Mouse (Mus musculus): Measurements from ENCODE around the gene Arid3a. TPM values are rescaled to one million over a fixed set of nuclear protein-coding genes. Genes with fewer than 3 reads are reported as not detected.

The Arid3a gene
- polyA plus RNA-seq, 1 experiment, result 4.1 TPM

- DNase-seq (ENCODE audit: extremely low spot score in 1 of 2, low spot score in 1 of 2), result peak; percentile 94
Measured at GRCm38 (mm10) chr10:79908167-79909091, 18.4 kb upstream of the Arid3a start, which contains the start of gene Med16. Med16 (minus strand) TSS chr10:79908923.

DNA sequence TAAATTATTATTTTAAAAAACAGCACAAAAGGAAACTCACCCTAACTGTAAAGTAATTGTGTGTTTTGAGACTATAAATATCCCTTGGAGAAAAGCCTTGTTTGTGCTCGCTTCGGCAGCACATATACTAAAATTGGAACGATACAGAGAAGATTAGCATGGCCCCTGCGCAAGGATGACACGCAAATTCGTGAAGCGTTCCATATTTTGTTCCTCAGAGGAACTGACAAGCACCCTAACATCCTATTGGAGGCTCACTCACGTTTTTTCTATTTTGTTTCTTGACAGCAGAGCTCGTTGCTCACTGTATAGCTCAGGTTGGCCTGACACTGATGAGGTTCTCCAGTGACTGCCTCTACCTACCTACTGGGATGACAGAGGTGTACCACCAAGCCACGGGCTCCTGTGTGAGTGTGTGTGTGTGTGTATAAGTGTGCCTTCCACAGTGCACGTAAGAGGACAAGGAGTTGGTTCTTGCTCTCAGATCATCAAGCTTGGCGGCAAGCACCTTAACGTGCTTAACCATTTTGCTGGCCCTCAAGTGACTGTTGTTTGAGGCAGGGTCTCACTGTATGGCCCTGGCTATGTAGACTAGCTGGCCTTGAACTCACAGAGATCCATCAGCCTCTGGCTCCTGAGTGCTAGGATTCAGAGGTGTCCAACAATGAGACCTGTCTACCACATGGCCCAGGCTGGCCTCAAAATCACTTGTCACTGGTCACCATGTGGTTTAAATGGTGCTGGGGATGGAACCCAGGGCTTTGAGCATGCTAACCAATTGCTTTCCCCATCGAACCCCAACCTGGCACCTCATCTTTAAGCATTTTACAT, 17.5 kb upstream of the Arid3a start:
- peak; percentile 50 to 79 for DNase-seq (ENCODE audit: extremely low spot score in 1 of 2, low spot score in 1 of 2)

GRCm38 (mm10) chr10:79910556-79910955, 16.3 kb upstream of the Arid3a start, which contains the start of gene Gm26602:
Gm26602 (plus strand) TSS chr10:79910856.
- no peak for DNase-seq (ENCODE audit: extremely low spot score in 1 of 2, low spot score in 1 of 2)

- DNase-seq (ENCODE audit: extremely low spot score in 1 of 2, low spot score in 1 of 2), result no peak
Measured at GRCm38 (mm10) chr10:79912412-79912811, 14.4 kb upstream of the Arid3a start.

DNA sequence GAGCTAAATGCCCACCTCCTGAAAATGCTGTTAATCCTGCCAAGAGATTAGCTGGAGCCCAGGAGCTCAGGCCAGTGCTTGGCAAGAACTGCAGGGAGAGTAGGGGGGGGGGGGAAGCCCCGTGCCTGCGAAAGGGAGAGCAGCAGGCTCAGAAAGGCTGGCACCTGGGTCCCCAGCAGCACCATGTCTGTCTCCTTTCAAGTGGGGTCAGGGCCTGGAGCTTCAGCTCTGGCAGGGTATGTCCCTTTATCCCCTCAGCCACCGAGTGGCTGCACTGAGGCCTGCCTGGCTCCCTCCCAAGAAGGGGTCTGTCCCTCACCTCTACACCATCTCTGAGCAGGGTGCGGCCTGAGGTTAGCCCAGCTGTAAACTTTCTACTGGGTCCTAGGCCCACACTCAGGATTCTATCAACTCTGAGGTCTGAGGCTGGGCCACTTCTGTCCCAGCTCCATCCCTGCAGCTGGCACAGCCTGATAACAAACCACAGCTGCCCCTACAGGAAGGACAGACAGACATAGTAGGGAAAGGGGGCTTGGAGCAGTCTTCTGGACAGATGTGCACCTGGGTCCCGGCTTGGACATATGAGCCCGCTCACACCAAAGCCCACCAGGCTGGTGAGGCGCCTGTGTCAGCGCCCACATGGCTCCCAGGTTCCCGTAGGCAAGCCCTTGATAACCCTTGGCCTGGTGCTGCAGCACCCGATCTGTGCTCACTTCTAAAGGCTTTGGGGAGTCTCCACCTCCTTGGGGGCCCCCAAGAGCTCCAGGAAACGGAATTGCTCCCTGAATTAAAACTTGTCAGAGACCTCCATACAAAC, 12.5 kb upstream of the Arid3a start:
- DNase-seq (ENCODE audit: extremely low spot score in 1 of 2, low spot score in 1 of 2), result no peak

- no peak for DNase-seq (ENCODE audit: extremely low spot score in 1 of 2, low spot score in 1 of 2)
Measured at GRCm38 (mm10) chr10:79914948-79915596, 11.8 kb upstream of the Arid3a start.

GRCm38 (mm10) chr10:79916081-79916480, 10.8 kb upstream of the Arid3a start:
- no peak for DNase-seq (ENCODE audit: extremely low spot score in 1 of 2, low spot score in 1 of 2)

- DNase-seq (ENCODE audit: extremely low spot score in 1 of 2, low spot score in 1 of 2), result peak; percentile 55 to 87
Measured at GRCm38 (mm10) chr10:79916808-79917531, 9.9 kb upstream of the Arid3a start, which contains the start of gene Kiss1r. Kiss1r (plus strand) TSS chr10:79916971.

DNA sequence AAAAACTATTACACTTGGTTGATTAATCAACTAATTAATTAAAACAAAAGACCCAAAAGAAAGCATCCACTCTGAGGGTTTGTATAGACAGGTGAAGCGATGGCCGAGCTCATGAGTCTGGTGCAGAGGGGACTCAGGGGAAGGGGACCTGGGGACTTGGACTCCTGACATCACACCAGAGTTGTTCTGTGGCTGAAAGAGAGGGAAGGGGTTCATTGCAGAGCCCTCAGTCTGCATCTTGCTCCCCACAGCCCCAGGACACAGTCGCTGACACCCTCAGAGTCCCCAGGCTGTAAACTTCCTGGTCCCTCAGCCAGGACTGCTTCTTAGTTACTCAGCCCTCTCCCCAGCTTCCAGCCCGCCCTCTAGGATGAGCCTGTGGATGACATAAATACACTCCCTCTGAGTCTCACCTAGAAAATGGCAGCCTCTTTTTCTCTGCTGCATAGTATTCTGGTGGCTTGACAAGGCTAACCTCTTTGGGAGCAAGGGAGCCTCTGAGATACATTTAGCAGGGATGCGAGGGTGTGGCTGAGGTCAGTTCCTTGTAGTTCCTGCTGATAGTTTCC, 9.2 kb upstream of the Arid3a start:
- DNase-seq (ENCODE audit: extremely low spot score in 1 of 2, low spot score in 1 of 2), result no peak

DNA sequence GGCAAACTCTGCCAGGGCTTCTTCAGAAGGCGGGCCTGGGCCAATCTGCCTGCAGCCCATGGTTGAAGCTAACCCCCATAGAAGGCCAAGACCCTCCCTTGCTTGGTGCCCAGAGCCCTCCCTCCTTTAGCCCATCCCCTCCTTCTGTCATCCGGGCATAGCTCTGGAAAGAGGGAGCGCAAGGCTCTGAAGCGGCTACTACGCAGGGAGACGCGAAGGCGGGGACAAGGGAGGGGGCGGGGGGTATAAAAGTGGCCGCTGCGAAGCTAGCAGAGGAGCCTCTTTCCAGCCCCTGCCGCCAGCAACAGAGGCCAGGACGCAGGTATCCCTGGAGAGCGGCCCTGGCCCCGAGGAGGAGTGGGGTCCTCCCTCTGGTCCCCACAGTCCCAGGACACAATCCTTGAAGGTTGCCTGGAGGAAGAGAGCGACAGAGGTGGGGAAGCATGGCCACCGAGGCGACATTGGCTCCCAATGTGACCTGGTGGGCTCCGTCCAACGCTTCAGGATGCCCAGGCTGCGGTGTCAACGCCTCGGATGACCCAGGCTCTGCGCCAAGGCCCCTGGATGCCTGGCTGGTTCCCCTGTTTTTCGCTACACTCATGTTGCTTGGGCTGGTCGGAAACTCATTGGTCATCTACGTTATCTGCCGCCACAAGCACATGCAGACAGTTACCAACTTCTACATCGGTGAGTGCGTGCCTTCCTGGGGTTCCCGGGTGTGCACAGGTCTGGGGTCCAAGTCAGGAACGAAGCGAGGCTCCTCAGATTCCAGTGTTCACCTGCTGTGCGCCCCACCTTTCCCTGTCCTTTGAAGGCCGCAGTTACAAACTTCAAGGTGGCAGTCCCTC, 8.4 kb upstream of the Arid3a start:
- DNase-seq (ENCODE audit: extremely low spot score in 1 of 2, low spot score in 1 of 2), result no peak

DNA sequence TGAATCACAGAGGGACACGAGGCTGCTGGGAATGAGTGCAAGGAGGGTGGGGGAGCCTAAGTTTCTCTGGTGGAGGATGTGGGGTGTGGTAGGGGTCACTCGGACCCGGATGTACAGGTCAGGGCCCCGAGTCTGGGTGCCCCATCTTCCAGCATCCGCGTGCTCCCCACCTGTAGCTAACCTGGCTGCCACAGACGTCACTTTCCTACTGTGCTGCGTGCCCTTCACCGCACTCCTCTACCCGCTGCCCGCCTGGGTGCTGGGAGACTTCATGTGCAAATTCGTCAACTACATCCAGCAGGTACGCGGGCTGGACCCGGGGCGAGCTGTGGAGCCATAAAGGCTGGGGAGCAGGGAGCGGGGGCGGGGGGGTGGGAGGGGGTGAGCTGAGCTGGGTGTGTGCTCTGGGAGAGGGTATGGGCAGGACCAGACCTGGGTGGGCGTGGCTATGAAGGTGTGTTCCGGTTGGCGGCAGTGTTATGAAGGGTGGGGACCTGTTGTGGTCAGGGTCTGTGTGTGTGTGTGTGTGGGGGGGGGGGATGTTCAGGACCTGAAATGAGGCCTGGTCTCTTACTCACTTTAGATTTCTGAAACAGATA, 7.5 kb upstream of the Arid3a start:
- no peak for DNase-seq (ENCODE audit: extremely low spot score in 1 of 2, low spot score in 1 of 2)

- no peak for DNase-seq (ENCODE audit: extremely low spot score in 1 of 2, low spot score in 1 of 2)
Measured at GRCm38 (mm10) chr10:79920056-79920890, 6.6 kb upstream of the Arid3a start.

DNA sequence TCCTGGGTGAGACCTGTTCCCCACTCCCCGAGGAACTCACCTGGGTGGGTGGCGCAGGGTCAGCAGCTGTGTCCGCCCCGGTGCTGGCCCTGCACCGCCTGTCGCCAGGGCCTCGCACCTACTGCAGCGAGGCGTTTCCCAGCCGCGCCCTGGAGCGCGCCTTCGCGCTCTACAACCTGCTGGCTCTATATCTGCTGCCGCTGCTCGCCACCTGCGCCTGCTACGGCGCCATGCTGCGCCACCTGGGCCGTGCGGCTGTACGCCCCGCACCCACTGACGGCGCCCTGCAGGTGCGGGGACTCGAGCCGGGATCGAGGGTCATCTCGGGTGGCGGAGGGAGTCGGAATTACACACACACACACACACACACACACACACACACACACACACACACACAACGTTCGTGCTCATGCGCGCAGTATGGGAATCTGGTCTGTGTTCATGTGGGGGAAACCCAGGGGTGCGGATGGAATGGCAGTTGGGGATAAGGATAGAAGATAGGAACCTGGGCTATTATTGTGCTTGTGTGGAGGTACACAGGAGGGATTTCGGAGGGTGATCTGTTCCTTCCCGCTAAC, 5.8 kb upstream of the Arid3a start, which contains the start of gene R3hdm4:
TSS of gene R3hdm4 (minus strand) at position 251 of the 578 bp plus-strand sequence.
- no peak for DNase-seq (ENCODE audit: extremely low spot score in 1 of 2, low spot score in 1 of 2)

DNA sequence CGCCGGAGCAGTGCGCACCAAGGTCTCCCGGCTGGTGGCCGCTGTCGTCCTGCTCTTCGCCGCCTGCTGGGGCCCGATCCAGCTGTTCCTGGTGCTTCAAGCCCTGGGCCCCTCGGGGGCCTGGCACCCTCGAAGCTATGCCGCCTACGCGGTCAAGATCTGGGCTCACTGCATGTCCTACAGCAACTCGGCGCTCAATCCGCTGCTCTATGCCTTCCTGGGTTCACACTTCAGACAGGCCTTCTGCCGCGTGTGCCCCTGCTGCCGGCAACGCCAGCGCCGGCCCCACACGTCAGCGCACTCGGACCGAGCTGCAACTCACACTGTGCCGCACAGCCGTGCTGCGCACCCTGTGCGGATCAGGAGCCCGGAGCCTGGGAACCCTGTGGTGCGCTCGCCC, 5.3 kb upstream of the Arid3a start:
- no peak for DNase-seq (ENCODE audit: extremely low spot score in 1 of 2, low spot score in 1 of 2)

- DNase-seq (ENCODE audit: extremely low spot score in 1 of 2, low spot score in 1 of 2), result peak; percentile 84 to 99
Measured at GRCm38 (mm10) chr10:79924998-79925784, 1.7 kb upstream of the Arid3a start.
